Mouse (Mus musculus) cerebellum, postnatal 25 days (tissue): ENCODE measurements around the gene Apoa1.
A peak's percentile ranks its signal among the peaks of the same experiment; 100 is the strongest.

Source experiments
- DNase-seq, 2 experiments: peaks; one replicate each; pipeline ENCODE4 v3.0.0; 2021; ENCODE audit warnings: mixed read lengths in 2 of 2

The Apoa1 gene

GRCm38 (mm10) chr9:46268343-46268873, 40.0 kb downstream of the Apoa1 start, which contains the start of gene Apoa5:
Gene Apoa5 (plus strand): TSS chr9:46268633.
- no peak for DNase-seq

GRCm38 (mm10) chr9:46269125-46269524, 40.7 kb downstream of the Apoa1 start:
- DNase-seq: no peak

- no peak for DNase-seq
Observed at GRCm38 (mm10) chr9:46270782-46271181, 42.4 kb downstream of the Apoa1 start.

GRCm38 (mm10) chr9:46272070-46272469, 43.7 kb downstream of the Apoa1 start:
- no peak for DNase-seq

GRCm38 (mm10) chr9:46272677-46273454, 44.5 kb downstream of the Apoa1 start, which contains the start of gene Zpr1:
Gene Zpr1 (plus strand): TSS chr9:46273064.
- DNase-seq: peak; percentile 87 to 90

- no peak for DNase-seq
Observed at GRCm38 (mm10) chr9:46274494-46274893, 46.1 kb downstream of the Apoa1 start.
